Mouse (Mus musculus) liver, adult 2 months (tissue): ENCODE measurements around the gene Depdc7. TPM values are rescaled to one million over a fixed set of nuclear protein-coding genes. Genes with fewer than 3 reads are reported as not detected.

Experiments
- DNase-seq: peaks from one replicate; pipeline ENCODE4 v3.0.0-alpha.2; 2011; ENCODE audit warnings: low read depth, low spot score; ENCODE audit errors: extremely low read depth
- H3K27ac ChIP-seq: fragments of 200-500 bp; replicated peaks from 2 replicates; pipeline ENCODE4 v1.5.1; 2012; ENCODE audit warnings: low read depth, mild to moderate bottlenecking, control low read depth, inconsistent platforms, low read length; ENCODE audit not compliant: insufficient read depth
- H3K27me3 ChIP-seq: fragments of 200-500 bp; 2 replicates; pipeline ENCODE4 v1.6.1; 2012; ENCODE audit warnings: mild to moderate bottlenecking, moderate library complexity, low read length, inconsistent platforms; ENCODE audit not compliant: control insufficient read depth, insufficient read depth
- H3K36me3 ChIP-seq: fragments of 200-500 bp; 2 replicates; pipeline ENCODE4 v1.6.1; 2012; ENCODE audit warnings: low read length, inconsistent platforms; ENCODE audit not compliant: control insufficient read depth, insufficient read depth
- H3K4me1 ChIP-seq: fragments of 200-500 bp; 2 replicates; pipeline ENCODE4 v1.6.1; 2011; ENCODE audit warnings: low read length; ENCODE audit not compliant: control insufficient read depth, insufficient read depth
- H3K4me3 ChIP-seq: fragments of 200-500 bp; 2 replicates; pipeline ENCODE4 v1.5.1; 2011; ENCODE audit warnings: low read depth, mild to moderate bottlenecking, control low read depth, low read length, moderate library complexity; ENCODE audit not compliant: insufficient read depth
- H3K79me2 ChIP-seq: fragments of 200-500 bp; 2 replicates; pipeline ENCODE4 v1.6.1; 2012; ENCODE audit warnings: inconsistent platforms, mild to moderate bottlenecking, low read length, moderate library complexity; ENCODE audit not compliant: control insufficient read depth, insufficient read depth
- H3K9ac ChIP-seq: fragments of 200-500 bp; 2 replicates; pipeline ENCODE4 v1.6.1; 2012; ENCODE audit warnings: low read depth, mild to moderate bottlenecking, control low read depth, inconsistent platforms, low read length
- CTCF ChIP-seq: fragments of 200-500 bp; IDR thresholded peaks from 2 replicates; pipeline ENCODE4 v1.5.1; 2011; ENCODE audit warnings: low read depth, low read length, control low read depth
- POLR2A ChIP-seq: fragments of 200-500 bp; IDR thresholded peaks from 2 replicates; pipeline ENCODE4 v1.6.1; 2011; ENCODE audit warnings: low read length, control low read depth; ENCODE audit not compliant: insufficient read depth; ENCODE audit errors: extremely low read depth
- WGBS: fragments of 180-500 bp; shearing (Covaris S2); methylation state at CpG from one replicate; pipeline ENCODE4 v1.1.7; 2018; 5-methylcytosine and 5-hydroxymethylcytosine counted together
- polyA plus RNA-seq: library from polyadenylated mRNA; depleted of rRNA; stranded (reverse); fragments of >200 nt; gene quantifications from 2 replicates; pipeline ENCODE4 v1.2.3, GENCODE M21; 2012
- total RNA-seq: library from RNA; depleted of rRNA; stranded (reverse); fragments of >200 nt; gene quantifications from 2 replicates; pipeline ENCODE4 v1.2.3, GENCODE M21; 2014

Gene Depdc7
- total and polyA plus RNA-seq, 2 experiments, result 30.0 to 53.5 TPM

GRCm38 (mm10) chr2:104727369-104727768 lies 15.3 kb downstream of the Depdc7 start:
- Histone ChIP-seq H3K4me3 (no peak overlapping the region), H3K27me3 (no peaks in the 10 kb centered on the region), H3K4me1 (peaks cover 2% of the 10 kb centered on the region; the same call in 1 of the 2 replicates), H3K79me2 (peaks cover 5% of the 10 kb centered on the region; the same call in 1 of the 2 replicates), H3K9ac (no peak overlapping the region), H3K27ac (no peak overlapping the region), H3K36me3 (peaks cover 54% of the 10 kb centered on the region)
- 84% methylated on average over 1 of the region's 1 CpGs for WGBS
- no peak for DNase-seq
- TF ChIP-seq CTCF, result no peak
- TF ChIP-seq POLR2A, result no peak

GRCm38 (mm10) chr2:104722021-104722420 lies 20.7 kb downstream of the Depdc7 start:
- H3K79me2 ChIP-seq, result no peaks in the 10 kb centered on the region; the same call in 1 of the 2 replicates
- no peak for TF ChIP-seq POLR2A
- TF ChIP-seq CTCF, result no peak
- H3K9ac ChIP-seq, result no peak overlapping the region
- DNase-seq, result no peak
- H3K27ac ChIP-seq, result no peak overlapping the region
- H3K36me3 ChIP-seq, result peaks cover 43% of the 10 kb centered on the region
- WGBS, result 32% methylated on average over 3 of the region's 3 CpGs
- no peak overlapping the region for H3K4me3 ChIP-seq
- no peaks in the 10 kb centered on the region for H3K4me1 ChIP-seq
- H3K27me3 ChIP-seq, result no peaks in the 10 kb centered on the region

- Histone ChIP-seq H3K27ac (no peak overlapping the region), H3K79me2 (no peaks in the 10 kb centered on the region), H3K36me3 (peaks cover 12% of the 10 kb centered on the region; the same call in 1 of the 2 replicates), H3K4me3 (no peak overlapping the region), H3K27me3 (no peaks in the 10 kb centered on the region), H3K4me1 (no peaks in the 10 kb centered on the region), H3K9ac (no peak overlapping the region)
- TF ChIP-seq CTCF (no peak), POLR2A (no peak)
- no peak for DNase-seq
- WGBS, result 83% methylated on average over 4 of the region's 4 CpGs
Observed at GRCm38 (mm10) chr2:104717827-104718226, 24.9 kb downstream of the Depdc7 start.

- Histone ChIP-seq H3K27ac (no peak overlapping the region), H3K79me2 (no peaks in the 10 kb centered on the region), H3K9ac (no peak overlapping the region), H3K36me3 (peaks cover 10% of the 10 kb centered on the region; the same call in 1 of the 2 replicates), H3K4me1 (no peaks in the 10 kb centered on the region), H3K4me3 (no peak overlapping the region), H3K27me3 (no peaks in the 10 kb centered on the region)
- 83% methylated on average over 2 of the region's 2 CpGs for WGBS
- TF ChIP-seq POLR2A (no peak), CTCF (no peak)
- no peak for DNase-seq
Observed at GRCm38 (mm10) chr2:104717231-104717735, 25.4 kb downstream of the Depdc7 start.

GRCm38 (mm10) chr2:104716279-104716678 lies 26.4 kb downstream of the Depdc7 start, which contains the start of gene Pin1rt1:
Pin1rt1 (minus strand) TSS chr2:104716379.
- TF ChIP-seq CTCF, result no peak
- TF ChIP-seq POLR2A, result no peak
- no peak for DNase-seq
- Histone ChIP-seq H3K4me3 (no peak within 1 kb of the TSS), H3K27me3 (no peaks in the 10 kb centered on the region), H3K4me1 (no peaks in the 10 kb centered on the region), H3K36me3 (peaks cover 6% of the 10 kb centered on the region; the same call in 1 of the 2 replicates), H3K27ac (no peak within 1 kb of the TSS), H3K79me2 (no peaks in the 10 kb centered on the region), H3K9ac (no peak within 1 kb of the TSS)
- WGBS, result 86% methylated on average over 4 of the region's 4 CpGs

GRCm38 (mm10) chr2:104714254-104714691 lies 28.4 kb downstream of the Depdc7 start:
- no peaks in the 10 kb centered on the region for H3K79me2 ChIP-seq
- H3K4me1 ChIP-seq, result no peaks in the 10 kb centered on the region
- 70% methylated on average over 15 of the region's 15 CpGs for WGBS
- TF ChIP-seq POLR2A (no peak), CTCF (no peak)
- H3K36me3 ChIP-seq, result no peaks in the 10 kb centered on the region
- H3K4me3 ChIP-seq, result no peak overlapping the region
- H3K27me3 ChIP-seq, result no peaks in the 10 kb centered on the region
- DNase-seq, result no peak
- H3K27ac ChIP-seq, result no peak overlapping the region
- H3K9ac ChIP-seq, result no peak overlapping the region
